Mouse (Mus musculus) small intestine, adult 2 months (tissue): ENCODE data around the gene Zfp933.
"Not testable (repeated sequence)": the region's sequence is repeated elsewhere in the genome, so short reads cannot be mapped to it uniquely, and the experiment has no call there.

Experiments
- CTCF ChIP-seq: fragments of 200-500 bp; IDR thresholded peaks from 2 replicates; pipeline ENCODE4 v1.5.1; 2012; ENCODE audit warnings: low read depth, mild to moderate bottlenecking, control low read depth, inconsistent platforms, low read length, moderate library complexity, mixed read lengths; ENCODE audit not compliant: insufficient replicate concordance, insufficient read length; ENCODE audit errors: extremely low read depth
- POLR2A ChIP-seq: fragments of 200-500 bp; IDR thresholded peaks from 2 replicates; pipeline ENCODE4 v1.6.1; 2012; ENCODE audit warnings: low read depth, mild to moderate bottlenecking, control low read depth, inconsistent platforms, low read length, moderate library complexity

GRCm38 (mm10) chr4:147821414-147821813, 26.8 kb downstream of the Zfp933 start:
- not testable (repeated sequence) for TF ChIP-seq CTCF, POLR2A
